Mouse (Mus musculus) right cerebral cortex, postnatal 4 days (tissue): ENCODE results near the gene Celsr1.

Experiments used
- DNase-seq: peaks from one replicate; pipeline ENCODE4 v3.0.0-alpha.2; 2022

Celsr1 gene

GRCm38 (mm10) chr15:85993931-85994583, 39.5 kb downstream of the Celsr1 start:
- peak; percentile 57 for DNase-seq

- no peak for DNase-seq
Observed at GRCm38 (mm10) chr15:85993386-85993785, 40.2 kb downstream of the Celsr1 start.

- DNase-seq, result no peak
Observed at GRCm38 (mm10) chr15:85992125-85992495, 41.5 kb downstream of the Celsr1 start.

GRCm38 (mm10) chr15:85991453-85992124, 42.0 kb downstream of the Celsr1 start:
- no peak for DNase-seq

GRCm38 (mm10) chr15:85990696-85991443, 42.7 kb downstream of the Celsr1 start:
- no peak for DNase-seq

- DNase-seq, result no peak
Observed at GRCm38 (mm10) chr15:85987896-85988295, 45.7 kb downstream of the Celsr1 start.

GRCm38 (mm10) chr15:85986170-85986569, 47.4 kb downstream of the Celsr1 start:
- DNase-seq, result no peak

- no peak for DNase-seq
Observed at GRCm38 (mm10) chr15:85985601-85986000, 48.0 kb downstream of the Celsr1 start.

GRCm38 (mm10) chr15:85983131-85983530, 50.4 kb downstream of the Celsr1 start:
- no peak for DNase-seq

GRCm38 (mm10) chr15:85982416-85982775, 51.2 kb downstream of the Celsr1 start:
- DNase-seq, result no peak

GRCm38 (mm10) chr15:85981768-85982415, 51.7 kb downstream of the Celsr1 start:
- no peak for DNase-seq

- DNase-seq, result no peak
Observed at GRCm38 (mm10) chr15:85977086-85977485, 56.5 kb downstream of the Celsr1 start.

- peak; percentile 30 for DNase-seq
Observed at GRCm38 (mm10) chr15:85975746-85976145, 57.8 kb downstream of the Celsr1 start.

GRCm38 (mm10) chr15:85971596-85971995, 62.0 kb downstream of the Celsr1 start:
- no peak for DNase-seq

- no peak for DNase-seq
Observed at GRCm38 (mm10) chr15:85970441-85970840, 63.1 kb downstream of the Celsr1 start.

GRCm38 (mm10) chr15:85969707-85970153, 63.8 kb downstream of the Celsr1 start:
- DNase-seq, result peak; percentile 49

GRCm38 (mm10) chr15:85969291-85969690, 64.3 kb downstream of the Celsr1 start:
- DNase-seq, result no peak

GRCm38 (mm10) chr15:85966032-85966431, 67.5 kb downstream of the Celsr1 start:
- no peak for DNase-seq

- DNase-seq, result no peak
Observed at GRCm38 (mm10) chr15:85963279-85963840, 70.2 kb downstream of the Celsr1 start.

- no peak for DNase-seq
Observed at GRCm38 (mm10) chr15:85962691-85963090, 70.9 kb downstream of the Celsr1 start.

GRCm38 (mm10) chr15:85961651-85962050, 71.9 kb downstream of the Celsr1 start:
- no peak for DNase-seq

GRCm38 (mm10) chr15:85961131-85961530, 72.4 kb downstream of the Celsr1 start:
- DNase-seq, result no peak

GRCm38 (mm10) chr15:85956202-85956601, 77.4 kb downstream of the Celsr1 start:
- no peak for DNase-seq
